Mouse (Mus musculus): ENCODE results near the gene Fndc9.

The Fndc9 gene

DNA sequence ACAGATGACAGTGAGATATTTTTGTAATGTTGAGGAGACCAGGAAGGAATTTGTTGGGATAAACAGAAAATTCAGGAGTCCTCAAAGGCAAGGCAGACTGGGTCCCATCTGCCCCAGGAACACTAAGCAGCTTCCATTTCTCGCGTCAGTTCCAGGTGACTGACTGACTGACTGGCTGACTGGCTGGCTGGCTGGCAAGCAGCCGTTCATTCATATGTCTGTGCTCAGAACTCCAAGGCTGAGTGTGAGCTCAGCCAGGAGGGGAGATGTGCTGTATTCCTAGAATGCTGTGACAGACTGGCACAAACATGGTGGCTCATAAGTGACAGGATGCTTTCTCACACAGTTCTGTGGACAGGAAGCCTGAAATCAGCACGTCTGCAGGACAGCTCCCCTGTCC is 1.4 kb upstream of the Fndc9 start:
- DNase-seq (ENCODE audit: extremely low spot score): no peak

DNA sequence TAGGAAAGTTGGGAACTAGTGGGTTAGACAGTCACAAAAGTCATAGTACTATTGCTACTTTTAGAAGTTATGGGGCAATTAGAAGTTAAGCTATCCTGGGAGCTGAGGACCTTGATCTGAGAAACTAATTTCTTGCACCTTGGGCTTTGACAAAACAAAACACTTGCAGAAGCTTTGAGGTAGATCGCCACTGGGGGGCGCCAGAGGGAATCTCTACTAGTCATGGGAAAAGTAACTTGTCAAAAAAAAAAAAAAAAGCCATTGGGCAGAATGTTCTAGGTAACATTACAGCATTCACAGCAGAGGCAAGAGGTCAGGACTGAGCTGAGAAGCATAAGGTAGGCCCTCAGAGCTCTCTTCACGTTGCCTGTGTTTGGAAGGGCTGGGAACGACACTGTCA is 1.6 kb downstream of the Fndc9 start:
- DNase-seq (ENCODE audit: extremely low spot score): peak; percentile 49

DNA sequence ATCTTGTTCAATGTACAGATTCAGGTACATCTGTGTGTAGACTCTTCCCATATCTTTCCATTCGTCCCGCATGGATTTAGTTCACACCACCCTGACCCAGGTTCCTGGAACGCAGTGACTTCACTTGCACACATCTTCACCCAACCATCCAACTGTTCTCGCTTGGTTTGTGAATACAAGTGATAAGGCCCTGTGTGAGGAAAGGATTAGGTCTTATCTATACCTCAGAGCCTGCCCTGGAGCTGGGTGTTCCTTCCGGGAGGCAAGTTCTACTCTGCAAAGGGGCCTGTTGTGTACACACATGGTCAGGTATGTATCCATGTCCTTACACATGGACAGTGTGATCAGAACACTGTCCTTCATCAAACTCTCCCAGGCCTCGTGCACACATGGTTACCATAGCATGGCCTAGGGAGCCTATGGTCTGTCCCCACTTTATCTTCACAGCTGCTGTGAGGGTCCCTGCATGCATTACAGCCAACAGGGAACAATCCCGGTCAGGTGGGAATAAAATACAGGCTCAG is 5.9 kb downstream of the Fndc9 start:
- no peak for DNase-seq (ENCODE audit: extremely low spot score)

DNA sequence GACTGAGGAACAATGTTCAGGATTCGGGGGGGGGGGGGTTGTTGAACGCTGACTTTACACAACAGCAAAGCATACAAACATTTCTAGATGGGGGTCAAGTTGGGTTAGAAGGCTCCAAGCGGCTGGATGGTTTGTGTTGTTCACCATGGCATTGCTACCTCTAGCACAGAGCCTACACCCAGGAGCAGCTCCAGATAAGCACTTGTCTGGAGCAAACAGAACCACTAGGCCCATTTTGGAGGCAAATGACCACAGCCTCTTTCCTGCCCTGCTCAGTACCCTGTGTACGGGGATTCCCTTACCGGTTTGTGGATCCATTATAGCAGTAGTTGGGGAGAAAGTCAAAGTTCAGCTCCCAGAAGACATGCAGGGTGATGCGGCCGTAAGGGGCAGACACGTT is 6.7 kb downstream of the Fndc9 start:
- DNase-seq (ENCODE audit: extremely low spot score): no peak

DNA sequence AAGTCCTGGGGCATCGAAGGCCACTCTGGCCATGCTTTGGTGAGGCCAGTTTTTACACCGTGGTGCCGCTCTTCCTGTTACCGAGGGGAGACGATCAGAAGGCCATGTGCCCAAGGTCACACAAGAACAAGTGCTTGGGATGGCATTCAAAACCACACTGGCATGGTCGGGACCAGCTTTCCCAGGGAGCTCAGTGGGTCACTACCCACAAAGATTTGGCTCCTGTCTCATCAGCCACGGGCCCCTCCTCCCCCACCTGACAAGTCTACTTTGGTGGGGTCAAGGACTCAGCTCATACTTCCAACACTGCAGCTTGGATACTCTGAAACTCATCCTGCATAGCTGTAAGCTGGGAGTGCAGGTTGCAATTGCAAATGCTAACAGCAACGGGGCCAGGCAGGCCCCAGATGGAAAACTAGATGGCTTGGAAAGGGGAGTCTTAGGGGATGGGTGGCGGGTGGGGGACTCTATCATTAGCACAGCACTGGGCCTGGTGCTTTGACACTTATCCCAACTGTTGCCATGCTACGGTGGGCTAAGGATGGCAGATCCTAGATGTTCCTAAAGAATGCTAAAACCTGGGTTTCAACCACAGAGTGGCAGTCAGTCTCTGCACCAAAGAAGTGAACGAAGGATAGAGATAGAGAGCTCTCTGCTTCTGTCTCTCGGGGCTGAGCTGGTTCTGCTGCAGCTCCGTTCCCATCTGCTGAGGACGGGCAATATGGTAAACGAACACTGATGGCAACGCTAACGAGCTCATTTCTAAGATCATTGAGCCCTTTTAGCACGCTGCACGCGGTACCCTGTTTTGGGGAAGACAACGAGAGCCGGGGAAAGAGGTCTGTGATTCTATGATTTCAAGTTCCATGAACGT is 9.6 kb downstream of the Fndc9 start:
- DNase-seq (ENCODE audit: extremely low spot score): no peak

DNA sequence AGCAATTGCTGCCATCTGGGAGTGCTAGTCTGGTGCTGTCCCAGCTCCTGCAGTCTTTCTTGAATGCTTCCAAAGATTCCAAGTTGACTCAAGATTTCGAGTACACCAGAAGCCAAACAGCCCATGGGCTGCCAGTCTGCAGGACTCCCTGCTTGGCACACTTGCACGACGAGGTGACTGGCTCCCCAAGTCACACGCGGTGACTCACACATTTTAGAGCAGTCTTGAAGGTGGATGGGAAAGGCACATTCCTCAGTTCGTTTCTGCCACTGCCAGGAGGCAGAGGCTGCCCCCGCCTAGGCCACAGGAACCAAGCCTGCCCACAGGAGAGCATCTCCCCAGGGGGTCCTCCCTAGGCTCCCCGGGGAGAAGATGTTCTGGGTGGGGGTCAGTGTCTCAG is 10.6 kb downstream of the Fndc9 start:
- DNase-seq (ENCODE audit: extremely low spot score): no peak

DNA sequence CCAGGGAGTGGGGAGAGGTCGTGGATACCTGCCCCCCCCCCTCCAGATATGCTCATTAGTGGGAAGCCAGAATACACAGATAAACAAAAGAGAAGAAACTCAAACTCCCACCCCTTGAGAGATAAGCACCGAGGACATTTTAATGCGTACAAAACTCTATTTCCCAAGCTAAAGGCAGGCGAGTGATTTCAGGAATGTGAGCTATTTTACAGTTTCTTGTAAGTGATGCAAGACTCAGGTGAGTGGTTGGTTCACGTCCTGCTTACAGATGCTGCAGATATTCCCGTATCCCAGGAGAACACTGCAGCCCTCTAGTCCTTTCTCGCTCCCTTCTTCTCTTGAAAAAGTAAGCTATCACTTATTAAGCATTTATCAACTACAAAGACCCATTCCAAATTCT is 11.1 kb downstream of the Fndc9 start:
- DNase-seq (ENCODE audit: extremely low spot score): no peak

DNA sequence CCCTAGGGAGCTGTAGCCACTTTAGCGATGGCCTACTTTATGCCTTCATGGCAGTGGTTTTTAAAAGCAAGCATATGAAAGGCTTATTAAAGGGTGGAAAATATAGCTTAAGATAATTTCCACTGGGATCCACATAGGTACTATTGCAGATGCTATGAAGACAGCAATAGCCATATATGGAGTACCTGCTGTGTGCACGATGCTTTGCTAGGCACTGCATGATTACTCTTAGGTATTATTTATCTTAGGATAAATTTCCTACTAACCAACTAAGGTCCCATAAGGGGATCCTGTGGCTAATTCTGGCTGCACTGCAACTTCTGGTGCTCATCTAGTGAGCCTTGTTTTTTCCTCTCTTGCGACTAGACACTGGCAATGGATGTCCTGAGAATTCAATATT is 13.0 kb downstream of the Fndc9 start:
- no peak for DNase-seq (ENCODE audit: extremely low spot score)

DNA sequence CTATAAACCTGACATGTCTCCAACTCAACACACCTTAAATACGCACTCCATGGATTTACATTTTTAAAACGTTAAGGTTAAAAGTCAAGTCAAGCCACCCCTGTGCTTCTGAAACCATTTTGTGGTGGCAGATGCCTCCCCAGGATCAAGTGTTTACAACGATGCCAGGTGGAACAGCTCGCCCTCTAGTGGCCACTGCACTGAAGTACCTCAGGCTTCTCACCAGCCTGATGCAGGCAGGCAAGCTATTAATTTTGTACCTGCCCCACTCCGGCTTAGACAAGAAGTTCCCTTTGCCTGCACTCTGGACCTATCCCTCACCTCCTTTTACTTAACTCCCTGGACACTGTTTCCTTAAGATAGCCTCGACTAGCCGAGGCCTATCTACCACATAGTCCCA is 16.7 kb downstream of the Fndc9 start:
- DNase-seq (ENCODE audit: extremely low spot score): peak; percentile 57

DNA sequence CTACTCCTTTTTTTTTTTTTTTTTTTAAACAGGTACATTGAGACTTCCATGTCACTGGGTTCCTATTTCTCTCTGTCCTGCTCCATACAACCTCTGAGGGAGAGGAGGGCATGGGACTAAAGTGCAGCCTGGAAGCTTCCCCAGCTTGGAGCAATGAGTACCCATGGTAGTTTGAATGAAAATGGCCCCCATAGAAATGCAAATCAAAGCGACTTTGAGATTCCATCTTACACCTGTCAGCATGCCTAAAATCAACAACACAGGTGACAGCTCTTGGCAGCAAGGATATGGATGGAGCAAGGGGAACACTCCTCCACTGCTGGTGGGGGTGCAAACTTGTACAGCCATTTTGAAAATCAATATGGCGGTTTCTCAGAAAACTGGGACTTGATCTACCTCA is 20.0 kb downstream of the Fndc9 start:
- DNase-seq (ENCODE audit: extremely low spot score): no peak

DNA sequence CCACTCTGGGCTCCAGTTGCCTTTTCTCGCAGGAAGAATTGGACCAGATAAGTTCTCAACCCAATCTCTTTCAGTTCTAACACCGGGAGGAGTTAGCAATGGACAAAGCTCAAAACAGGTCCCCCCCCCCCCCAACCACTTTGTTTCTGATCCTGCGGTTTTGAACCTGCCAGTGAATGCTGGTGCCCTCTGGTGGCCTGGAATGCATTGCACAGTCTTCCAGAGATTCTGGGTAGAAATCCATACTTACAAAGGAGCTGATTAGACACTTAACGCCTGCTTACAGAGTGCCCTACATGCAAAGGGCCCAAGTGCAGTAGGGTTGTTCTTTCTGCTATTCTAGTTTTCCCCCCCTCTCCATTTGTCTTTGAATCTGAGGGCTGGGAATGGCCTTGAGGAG is 22.9 kb downstream of the Fndc9 start:
- no peak for DNase-seq (ENCODE audit: extremely low spot score)

DNA sequence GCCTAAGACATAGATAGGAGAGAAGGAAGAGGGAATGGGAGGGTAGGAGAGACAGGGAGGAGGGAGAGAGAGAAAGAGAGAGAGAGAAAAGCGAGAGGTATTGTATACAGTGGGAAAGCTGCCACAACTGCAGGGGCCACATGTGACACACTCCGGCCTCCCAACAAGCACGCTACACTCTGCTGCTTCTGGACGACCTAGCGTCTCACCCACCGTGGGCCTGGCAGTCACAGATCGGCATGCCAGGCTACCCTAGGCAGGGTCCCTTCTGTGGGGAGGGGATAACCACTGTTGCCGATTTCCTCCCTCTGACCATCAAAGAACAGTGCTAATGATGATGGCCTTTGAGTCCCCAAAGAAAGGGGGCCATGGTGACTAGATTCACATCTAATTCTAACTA is 23.4 kb downstream of the Fndc9 start:
- DNase-seq (ENCODE audit: extremely low spot score): no peak

DNA sequence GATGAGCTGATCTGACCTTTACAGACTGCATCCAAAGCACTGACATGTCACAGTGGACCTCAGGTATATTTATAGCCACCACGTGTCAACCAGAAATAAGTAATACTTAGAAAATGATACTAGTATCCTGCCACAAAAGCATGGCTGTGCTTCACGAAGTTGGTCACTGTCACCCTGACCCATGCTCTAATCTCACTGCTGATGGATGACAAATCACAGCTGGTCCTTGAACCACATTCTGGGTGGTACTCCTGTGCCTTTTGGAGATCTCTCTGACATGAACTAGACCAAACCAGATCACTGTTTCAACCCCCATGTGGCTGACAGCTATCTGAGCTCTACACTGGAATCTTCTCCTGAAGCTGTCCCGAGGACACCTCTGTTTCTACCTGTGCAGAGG is 27.5 kb downstream of the Fndc9 start:
- DNase-seq (ENCODE audit: extremely low spot score): no peak

DNA sequence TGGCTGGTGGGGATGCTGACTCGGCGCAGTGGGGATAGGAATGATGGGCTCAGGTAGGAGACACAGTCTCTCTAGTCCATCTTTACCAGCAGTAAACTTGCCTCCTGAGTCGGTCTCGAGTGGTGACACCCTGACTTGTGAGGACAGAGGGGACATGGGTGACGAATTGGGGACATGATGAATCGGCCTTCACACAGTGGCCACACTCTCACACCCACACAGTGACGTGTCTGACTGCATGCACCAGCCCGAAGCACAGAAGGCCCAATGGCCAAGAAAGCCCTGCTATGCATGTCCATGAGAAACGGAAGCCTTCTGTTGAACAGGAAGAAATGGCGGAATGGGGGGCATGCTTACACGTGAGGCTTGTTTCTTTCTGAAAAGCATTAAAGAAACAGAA is 28.0 kb downstream of the Fndc9 start:
- no peak for DNase-seq (ENCODE audit: extremely low spot score)

DNA sequence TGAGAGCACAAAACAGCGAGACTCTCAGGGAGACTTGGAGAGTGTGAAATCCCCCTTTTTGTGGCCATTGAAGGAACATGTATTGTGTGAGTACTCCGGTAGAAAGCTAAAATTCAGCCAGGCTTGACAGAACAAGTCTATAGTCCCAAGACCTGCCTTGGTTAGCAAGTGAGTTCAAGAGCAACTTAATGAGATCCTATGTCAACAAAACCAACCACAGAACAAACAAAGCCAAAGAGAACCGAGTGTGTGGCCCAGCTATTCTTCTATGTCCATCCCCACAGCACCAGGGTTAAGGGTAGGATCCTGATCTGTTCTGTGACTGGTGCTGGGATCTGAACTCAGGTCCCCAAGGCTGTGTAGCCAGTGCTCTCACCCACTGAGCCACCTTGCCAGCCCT is 29.3 kb downstream of the Fndc9 start:
- DNase-seq (ENCODE audit: extremely low spot score): no peak

DNA sequence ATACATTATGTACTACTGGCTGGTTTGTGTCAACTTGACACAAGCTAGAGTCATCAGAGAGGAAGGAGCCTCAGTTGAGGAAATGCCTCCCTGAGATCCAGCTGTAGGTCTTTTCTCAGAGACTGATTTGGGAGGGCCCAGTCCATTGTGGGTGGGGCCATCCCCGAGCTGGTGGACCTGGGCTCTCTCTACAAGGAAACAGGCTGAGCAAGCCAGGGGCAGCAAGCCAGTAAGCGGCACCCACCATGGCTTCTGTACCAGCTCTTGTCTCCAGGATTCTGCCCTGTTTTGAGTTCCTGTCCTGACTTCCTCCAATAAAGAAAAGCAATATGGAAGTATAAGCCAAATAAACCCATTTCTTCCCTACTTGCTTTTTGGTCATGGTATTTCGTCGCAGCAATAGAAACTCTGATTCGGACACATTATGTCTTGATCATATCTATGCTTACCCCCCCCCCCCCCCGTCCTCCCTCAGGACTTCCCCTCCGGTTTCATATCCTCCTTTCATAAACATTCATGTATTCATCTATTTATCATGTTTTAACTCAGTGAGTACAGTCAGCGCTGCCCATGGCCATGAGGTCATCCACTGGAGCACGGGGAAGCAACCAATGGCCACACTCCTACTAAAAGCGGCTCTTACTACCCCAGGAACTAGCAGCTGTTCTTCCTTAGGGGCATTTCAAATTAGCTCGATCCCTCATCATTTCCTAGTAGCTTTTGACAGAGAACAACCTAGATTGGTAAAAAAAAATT is 29.9 kb downstream of the Fndc9 start:
- DNase-seq (ENCODE audit: extremely low spot score): no peak

DNA sequence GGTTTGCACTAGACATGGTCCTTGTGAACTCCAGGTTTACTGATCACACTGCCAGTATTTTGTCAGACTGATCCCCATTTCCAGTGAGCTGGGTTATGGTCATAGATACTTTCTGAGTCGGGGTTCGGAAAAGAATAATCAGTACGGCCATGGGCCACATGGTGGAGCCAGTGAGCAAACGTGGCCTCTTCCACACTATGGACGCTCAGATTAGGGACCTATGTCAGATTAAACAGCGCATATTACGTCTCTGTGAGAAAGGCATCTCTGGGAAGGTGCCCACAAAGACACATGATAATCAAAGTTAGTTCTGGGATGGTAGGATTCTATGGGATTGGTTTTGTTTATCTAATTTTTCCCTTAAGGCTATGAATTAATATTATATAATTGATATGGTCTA is 33.7 kb downstream of the Fndc9 start:
- peak; percentile 46 for DNase-seq (ENCODE audit: extremely low spot score)

DNA sequence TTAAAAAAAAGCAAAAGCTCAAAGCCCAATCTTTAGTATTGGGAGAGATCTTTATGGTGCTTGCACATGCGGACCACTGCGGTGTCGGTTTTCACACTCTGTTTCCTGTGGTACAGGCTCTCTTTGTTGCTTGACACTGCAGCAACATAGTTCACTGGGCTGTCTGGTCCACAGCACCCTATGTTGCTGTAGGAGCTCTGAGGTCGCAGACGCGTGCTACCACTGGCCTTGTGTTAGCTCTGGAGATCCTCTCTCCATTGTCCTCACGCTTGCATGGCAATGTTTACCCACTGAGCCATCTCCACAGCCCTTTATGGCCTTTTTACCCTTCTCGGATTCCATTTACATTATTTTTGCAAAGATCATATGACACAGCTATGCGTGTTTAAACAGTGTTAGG is 34.1 kb downstream of the Fndc9 start:
- DNase-seq (ENCODE audit: extremely low spot score): no peak

DNA sequence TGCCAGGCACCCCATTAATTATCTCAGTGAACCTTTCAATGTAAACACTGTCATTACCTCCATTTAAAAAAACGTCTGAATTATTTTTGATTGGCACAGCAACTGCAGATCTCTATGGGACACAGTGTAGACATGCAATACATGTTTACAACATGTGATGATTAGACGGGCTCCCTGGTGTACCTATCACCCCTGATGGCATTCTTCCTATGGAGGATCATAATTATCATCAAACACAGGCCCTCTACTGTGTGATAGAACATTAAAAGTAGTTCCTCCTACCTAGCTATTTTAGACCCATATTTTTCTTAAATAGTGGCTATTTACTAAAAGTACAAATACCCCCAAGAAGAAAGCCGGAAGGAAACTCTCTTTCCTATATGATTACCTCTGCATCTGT is 34.6 kb downstream of the Fndc9 start:
- DNase-seq (ENCODE audit: extremely low spot score): no peak

DNA sequence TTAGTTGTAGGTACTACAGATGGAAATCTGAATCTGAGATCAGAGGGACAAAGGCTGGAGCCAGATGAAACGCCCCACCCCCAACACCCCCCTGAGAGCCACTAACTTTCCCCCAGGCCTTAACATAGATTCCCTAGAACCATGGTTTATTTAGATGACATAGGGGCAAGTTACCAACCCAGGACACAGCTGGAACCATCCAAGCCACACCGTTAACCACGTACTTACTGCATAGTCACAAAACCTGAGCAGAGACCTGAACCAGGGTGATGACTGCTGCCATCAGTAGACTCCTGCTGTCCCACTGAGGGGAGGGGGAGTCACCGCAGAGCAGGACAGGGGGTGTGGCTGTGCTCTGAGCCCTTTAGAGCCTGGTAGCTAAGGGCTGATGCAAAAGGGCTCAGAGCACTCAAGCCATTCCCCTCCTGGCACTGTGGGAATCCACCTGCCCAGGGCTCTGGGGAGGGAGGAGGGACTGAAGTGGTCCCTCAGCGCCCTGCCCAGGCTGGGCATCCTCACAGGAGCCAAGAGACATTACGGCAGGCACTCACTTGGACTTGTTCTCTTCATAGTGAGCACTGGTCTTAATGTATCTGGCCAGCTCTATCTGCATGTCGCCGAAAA is 36.8 kb downstream of the Fndc9 start:
- no peak for DNase-seq (ENCODE audit: extremely low spot score)

DNA sequence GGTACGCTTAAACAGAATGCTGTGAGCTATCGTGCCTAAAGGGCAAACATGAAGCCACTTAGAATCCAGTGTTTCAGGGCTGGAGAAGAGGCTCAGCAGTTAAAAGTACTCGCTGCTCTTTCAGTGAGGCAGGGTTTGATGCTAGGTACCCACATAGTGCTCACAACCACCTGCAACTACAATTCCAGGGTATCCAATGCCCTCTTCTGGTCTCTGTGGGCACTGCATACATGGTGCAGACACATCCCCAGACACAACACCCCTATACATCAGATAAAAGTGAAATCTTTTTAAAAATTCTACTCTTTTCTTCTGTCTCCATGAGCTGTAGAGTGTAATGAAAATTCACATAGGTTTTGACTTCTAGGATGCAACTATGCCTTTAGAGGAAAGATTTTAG is 38.6 kb downstream of the Fndc9 start:
- no peak for DNase-seq (ENCODE audit: extremely low spot score)

DNA sequence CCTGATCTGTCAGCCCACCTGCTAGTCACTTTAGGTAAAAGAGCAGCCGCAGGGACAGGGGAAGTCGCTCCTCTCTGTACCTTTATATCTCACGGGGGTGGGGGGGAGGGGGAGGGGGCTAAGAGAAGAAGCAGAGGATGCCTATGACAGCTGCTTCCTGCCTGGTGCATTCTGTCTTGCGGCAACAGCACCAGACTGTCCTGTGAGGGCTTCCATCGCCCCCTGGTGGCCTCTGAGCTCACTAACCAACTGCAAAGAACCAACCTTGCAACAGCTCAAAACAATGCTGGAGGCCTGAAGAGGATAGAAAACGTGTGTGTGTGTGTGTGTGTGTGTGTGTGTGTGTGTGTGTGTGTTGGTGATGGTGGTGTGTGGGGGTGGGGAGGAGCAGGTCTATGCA is 40.0 kb downstream of the Fndc9 start:
- DNase-seq (ENCODE audit: extremely low spot score): peak; percentile 71

DNA sequence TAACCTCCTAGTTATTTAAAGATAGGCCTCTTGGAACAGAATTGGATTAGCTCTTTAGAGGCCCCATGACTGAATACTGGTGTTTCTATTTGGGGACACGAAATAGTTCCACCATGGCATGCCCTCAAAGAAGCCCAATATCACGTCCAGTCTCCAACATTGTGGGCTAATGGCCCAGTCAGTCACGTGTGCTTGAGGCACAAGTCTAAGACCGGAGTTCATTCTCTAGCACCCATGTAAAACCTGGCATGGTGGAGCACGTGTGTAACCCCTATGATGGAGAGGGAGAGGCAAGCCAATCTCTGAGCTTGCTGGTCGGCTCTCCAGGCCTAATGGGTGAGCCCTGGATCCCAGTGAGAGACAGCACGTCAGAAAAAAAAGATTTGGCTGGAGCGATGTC is 40.8 kb downstream of the Fndc9 start:
- no peak for DNase-seq (ENCODE audit: extremely low spot score)
